Mouse (Mus musculus): ENCODE results near the gene Apbb1.

The Apbb1 gene

GRCm38 (mm10) chr7:105519771-105520170 is 61.7 kb downstream of the Apbb1 start:
- in situ Hi-C loops (cut with MboI), result no loop called here

- in situ Hi-C loops (cut with MboI), result no loop called here
Observed at GRCm38 (mm10) chr7:105519336-105519735, 62.1 kb downstream of the Apbb1 start.

- in situ Hi-C loops (cut with MboI), result no loop called here
Observed at GRCm38 (mm10) chr7:105516669-105517360, 64.6 kb downstream of the Apbb1 start.

GRCm38 (mm10) chr7:105515178-105515577 is 66.3 kb downstream of the Apbb1 start:
- in situ Hi-C loops (cut with MboI), result no loop called here

DNA sequence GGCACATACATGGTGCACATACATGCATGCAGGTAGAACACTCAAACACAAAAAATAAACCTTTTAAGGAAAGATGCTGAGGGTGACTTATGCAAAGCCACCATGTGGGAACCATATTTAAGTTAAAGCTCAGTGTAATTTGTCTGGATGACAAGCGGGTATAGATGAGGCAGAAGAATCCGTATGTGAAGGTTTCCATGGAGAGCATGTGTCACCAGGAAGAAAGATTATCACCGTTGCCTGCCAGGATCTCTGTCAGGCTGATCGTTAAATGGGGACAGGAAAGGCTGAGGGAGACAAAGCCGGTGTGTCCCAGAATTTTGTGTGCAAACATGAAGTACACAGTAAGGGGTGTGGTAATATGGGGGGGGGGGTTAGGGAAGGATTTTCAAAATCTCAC is 66.9 kb downstream of the Apbb1 start:
- in situ Hi-C loops (cut with MboI), result no loop called here

- in situ Hi-C loops (cut with MboI), result no loop called here
Observed at GRCm38 (mm10) chr7:105513845-105514291, 67.6 kb downstream of the Apbb1 start.

- in situ Hi-C loops (cut with MboI), result no loop called here
Observed at GRCm38 (mm10) chr7:105510143-105510542, 71.3 kb downstream of the Apbb1 start.
